Mouse (Mus musculus) spleen, postnatal 10 days (tissue): ENCODE measurements around the gene Ccl8.

Experiments used
- DNase-seq, 2 experiments: peaks; one replicate each; pipeline ENCODE4 v3.0.0; 2021 to 2022; ENCODE audit warnings: low spot score in 2 of 2

Gene Ccl8

GRCm38 (mm10) chr11:82114885-82115284 lies at the start of gene Ccl8:
Ccl8 (plus strand) TSS chr11:82115185.
- DNase-seq = no peak

GRCm38 (mm10) chr11:82066953-82067571 lies 47.9 kb upstream of the Ccl8 start:
- DNase-seq = no peak

GRCm38 (mm10) chr11:82071076-82071475 lies 43.9 kb upstream of the Ccl8 start:
- DNase-seq = no peak

DNA sequence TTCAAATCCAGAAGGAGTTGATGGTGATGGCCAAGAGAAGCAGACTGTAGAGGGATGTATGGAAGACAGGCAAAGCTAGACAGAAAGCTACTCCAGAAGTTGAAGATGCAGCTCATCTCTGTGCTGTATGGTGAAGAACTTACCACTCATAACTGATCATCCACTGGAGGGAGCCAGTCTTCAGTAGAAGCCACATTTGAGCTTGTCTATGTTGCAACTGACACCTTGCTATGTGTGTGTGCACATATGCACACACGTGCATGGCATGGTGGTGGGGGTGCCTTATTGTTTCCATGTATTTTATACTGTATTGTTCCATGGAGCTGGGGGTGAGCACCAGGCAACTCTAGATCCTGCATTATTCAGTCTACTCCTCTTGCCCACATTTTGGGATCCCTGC lies 42.6 kb upstream of the Ccl8 start:
- DNase-seq = no peak

DNA sequence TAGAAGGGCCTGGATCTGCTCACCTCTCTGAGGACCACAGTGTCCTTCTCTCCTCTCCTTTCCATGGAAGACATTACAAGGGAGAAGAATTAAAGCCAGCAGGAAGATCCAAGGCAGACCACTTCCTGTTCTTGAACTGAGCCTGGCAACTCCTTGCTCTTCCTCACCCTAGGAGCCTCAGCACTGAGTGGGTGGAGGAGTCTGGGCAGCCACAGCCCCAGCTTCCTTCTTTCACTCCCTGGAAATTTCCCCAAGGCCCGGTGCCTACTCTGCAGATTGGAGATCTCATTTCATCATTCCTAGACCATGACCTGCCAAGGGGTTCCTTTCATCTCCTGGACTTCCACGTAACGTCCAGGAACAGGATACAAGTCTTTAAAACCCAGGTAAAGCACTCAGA lies 42.0 kb upstream of the Ccl8 start:
- DNase-seq = no peak

- DNase-seq = no peak
Measured at GRCm38 (mm10) chr11:82073686-82074085, 41.3 kb upstream of the Ccl8 start.

GRCm38 (mm10) chr11:82077031-82077430 lies 38.0 kb upstream of the Ccl8 start:
- DNase-seq = no peak

DNA sequence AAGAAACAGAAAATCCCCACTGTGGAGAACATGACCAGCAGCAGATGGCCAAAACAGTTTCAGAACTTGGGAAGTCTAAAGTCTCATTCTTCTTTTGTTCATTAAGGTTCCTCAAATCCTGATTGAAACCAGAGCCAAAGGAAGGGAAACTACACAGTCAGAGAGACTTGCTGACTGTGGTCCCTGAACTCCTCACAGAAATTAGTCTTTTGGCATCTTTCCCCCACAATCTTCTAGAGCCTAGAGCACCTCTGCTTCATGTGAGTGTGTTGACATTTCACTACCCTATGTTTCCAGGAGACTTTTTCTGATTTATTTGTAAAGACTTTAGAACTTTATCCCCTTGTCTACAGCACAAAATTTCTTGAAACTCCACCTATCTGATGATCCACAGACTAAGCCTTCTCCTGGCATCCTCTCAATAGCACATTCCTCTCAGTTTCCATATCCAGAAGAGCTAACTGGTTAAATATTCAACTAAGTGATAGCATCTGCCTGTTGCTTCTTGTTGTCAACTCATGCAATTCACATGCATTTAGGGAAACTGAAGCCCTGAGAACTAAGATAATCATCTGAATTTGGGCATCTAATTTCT lies 36.8 kb upstream of the Ccl8 start:
- no peak for DNase-seq

GRCm38 (mm10) chr11:82080865-82081264 lies 34.1 kb upstream of the Ccl8 start:
- DNase-seq = no peak

GRCm38 (mm10) chr11:82084360-82084759 lies 30.6 kb upstream of the Ccl8 start:
- DNase-seq = no peak

DNA sequence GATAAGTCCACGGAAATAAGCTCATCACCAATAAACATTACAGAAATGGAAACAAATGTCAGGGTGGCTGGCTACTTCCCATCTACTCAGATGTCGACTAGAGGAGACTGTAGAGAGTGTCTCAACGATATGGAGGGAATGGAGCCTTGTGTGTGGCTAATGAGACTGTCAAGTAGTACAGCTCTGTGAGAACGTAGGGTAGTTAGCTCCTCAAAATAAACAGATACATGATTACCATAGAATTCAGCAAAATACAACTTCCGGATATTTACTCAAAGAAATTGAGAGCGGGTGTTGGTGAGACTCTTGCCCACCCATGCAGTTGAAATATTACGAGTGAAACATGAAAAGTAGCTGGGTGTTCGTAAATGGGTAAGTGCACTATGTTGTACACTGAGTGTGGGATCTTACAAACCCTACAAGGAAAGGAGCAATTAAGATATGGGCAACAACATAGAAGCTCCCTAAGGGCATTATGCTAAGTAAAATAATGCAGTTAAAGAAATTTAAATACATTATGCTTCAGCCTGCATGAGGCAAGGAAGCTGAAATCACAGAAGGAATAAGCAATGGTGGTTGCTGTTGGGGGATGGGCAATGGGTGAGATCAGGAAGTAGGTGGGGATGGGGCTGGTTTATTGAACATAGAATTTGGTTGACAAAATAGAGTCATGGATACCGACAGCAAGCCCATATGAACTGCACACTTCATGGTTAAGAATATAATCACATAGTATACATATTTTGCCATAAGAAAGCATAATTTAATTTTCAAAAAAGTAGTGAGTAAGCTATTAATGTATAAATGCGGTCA lies 15.3 kb upstream of the Ccl8 start:
- DNase-seq = no peak

GRCm38 (mm10) chr11:82101087-82101486 lies 13.9 kb upstream of the Ccl8 start:
- no peak for DNase-seq

- no peak for DNase-seq
Measured at GRCm38 (mm10) chr11:82101529-82101928, 13.5 kb upstream of the Ccl8 start, which contains the start of gene Ccl12. Ccl12 (plus strand) TSS chr11:82101845.

GRCm38 (mm10) chr11:82109611-82110010 lies 5.4 kb upstream of the Ccl8 start:
- no peak for DNase-seq

DNA sequence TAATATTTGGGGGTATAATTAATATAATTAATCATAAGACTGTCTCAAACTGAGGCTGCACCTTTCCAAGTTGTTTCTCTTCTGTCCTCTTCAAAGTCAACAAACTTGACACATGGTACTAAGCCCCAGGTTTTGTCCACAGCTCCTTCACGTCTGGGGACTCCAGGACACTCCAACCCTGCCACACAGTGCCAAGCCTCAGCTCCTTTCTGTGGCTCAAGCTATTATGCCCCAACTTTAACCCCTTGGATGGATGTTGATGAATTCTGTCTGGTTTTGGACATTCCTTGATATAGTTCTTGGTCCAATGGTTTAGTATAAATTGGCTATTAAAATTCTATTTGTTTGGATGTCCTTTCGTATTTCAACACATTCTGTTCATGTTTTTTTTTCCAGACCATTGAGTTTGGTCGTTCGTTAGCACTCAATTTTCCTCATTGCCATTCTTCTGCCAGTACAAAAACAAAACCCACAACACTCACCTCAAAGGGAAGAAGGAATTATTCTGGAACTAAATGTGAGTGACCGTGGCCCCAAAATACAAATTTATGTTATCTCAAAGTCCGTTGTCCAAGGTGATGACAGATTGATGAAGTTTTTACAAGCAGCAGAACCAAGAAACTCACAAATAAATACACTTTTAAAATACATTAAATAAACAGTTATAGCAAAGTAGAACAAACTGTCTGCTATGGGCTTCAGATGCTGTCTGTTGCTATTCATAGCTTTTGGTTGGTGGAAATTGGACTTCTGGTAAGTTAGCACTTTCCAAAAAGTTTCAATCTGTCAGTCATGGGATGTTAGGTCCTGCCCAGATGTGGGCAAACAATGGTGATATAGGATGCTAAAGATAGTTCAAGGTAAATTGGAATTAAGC lies 4.4 kb upstream of the Ccl8 start:
- DNase-seq = no peak

DNA sequence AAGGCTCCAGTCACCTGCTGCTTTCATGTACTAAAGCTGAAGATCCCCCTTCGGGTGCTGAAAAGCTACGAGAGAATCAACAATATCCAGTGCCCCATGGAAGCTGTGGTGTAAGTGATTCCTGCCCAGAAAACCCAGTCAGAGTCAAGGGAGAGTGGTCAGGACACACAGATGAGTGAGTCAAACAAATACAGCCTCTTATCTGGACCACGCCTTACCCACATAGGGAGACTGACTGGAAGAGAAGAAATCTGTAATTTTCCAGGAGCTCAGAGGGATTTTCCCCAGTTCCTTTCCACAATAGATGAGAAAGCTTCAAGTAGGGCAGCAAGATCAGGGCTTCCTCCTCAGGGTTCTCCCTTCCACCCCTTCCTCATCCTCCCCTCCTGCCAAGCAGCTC lies 1.1 kb downstream of the Ccl8 start:
- DNase-seq = no peak

- no peak for DNase-seq
Measured at GRCm38 (mm10) chr11:82132977-82133376, 18.0 kb downstream of the Ccl8 start.

DNA sequence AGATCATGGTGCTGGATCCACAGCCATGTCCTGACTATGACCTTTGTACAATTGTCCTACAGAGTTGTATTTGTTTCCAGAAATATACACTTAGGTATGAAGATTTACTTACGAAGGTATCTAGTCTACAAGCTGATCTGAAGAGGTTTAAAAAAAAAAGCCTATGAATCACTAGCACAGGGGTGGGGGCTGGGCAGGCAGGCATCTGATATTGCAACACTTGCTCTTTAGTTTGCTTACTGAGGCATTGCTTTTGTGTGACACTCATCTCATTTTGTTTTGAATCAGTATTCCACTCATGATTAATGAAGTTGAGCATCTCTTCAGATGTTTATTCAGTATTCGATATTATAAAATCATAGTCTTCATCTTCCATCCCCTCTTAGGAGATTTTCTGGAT lies 21.2 kb downstream of the Ccl8 start:
- DNase-seq = no peak

DNA sequence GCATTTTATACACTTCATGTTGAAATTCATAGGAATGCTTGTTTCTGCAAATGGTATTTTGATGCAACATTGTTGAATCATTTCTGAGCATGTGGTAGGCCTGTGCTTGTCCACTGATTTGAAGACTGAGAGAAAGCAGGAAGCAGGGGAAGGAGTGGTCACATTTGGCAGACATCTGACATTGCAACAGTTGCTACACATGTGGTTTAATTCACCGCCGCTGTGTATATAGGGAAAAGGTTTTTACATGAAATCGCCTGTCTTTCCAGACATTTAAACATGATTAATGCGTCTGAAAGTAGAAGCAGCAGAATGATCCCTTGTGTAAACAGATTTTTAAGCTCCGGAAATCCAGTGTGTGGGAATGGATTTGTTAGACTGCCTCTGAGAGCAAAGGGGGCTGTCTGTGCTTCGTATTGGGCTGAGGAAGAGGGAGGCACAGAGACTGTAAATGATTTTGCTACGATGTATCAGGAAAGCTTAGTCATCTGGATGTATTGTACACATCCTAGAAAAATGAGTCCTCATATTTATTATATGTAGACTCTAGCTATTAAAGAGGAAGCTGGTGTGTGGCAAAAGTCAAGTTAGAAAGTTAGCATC lies 24.6 kb downstream of the Ccl8 start:
- DNase-seq = no peak

DNA sequence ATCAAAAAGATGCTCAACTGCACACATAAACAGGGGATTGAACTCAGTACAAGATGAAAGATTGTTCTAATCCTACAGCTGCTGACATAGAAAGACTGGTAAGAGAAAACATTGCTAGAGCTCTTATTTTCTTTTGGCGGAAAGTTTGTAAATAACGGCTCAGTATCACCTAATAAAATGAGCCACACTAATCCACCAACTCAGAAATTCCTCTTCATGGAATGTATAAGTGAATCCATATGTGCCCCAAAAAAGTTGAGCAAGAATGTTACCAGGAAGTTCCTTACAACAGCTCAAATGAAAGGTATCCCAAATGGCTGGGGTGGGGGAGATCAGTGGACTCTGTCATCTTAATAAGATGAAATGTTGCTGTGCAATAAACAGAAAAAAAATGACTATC lies 44.1 kb downstream of the Ccl8 start:
- DNase-seq = no peak

DNA sequence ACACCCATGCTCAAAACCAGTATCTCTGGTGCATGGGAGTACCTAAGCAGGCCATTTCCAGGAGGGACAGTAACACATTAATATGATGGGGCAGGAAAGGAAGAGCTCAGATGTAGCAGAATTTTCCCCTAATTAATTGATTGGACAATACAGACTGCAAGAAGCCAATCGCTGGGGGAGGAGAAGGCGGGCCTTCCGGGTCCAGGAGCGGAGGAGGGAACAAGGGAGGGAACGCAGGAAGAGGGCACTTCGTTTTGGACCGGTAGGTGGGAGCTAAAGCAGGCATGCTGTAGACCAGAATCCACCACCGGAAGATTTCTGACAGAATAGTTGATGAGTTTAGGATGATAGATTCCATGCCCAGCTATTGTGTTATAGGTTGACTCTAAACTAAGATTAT lies 48.3 kb downstream of the Ccl8 start:
- DNase-seq = no peak
